Mouse (Mus musculus): Measurements from ENCODE around the gene 4931428F04Rik. TPM values are rescaled to one million over a fixed set of nuclear protein-coding genes. Genes with fewer than 3 reads are reported as not detected.

4931428F04Rik gene
- polyA plus RNA-seq, 1 experiment from 2014 or later: 15.6 TPM

DNA sequence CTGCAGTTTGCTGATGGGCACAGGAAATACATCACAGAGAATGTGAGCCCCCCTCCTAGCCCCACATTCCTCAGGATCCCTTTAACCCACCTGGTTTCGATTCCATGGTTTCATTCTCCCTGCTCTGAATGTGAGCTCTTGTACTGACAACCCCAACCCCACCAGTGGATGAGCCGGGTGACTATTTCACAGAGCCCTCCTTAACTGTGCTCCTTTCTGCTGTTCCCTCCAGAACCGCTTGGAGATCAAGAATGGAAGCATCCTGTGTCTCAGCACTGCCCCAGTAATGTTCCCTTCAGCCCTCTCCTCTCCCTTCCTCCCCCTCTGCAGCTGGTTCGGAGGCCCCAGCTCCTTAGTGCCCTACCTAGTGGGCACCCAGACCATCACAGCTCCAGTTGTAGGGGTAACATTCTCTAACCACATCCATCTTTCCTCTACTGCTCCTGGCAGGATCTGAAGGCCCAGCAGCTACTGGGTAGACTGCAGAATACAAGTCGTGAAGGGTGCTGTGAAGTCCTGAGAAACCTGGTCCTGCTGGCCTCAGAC, 16.6 kb upstream of the 4931428F04Rik start:
- peak overlapping the region; percentile 54 for H3K9ac ChIP-seq (replicated peaks)
- H3K4me3 ChIP-seq (replicated peaks): peak overlapping the region; percentile 38
- WGBS: 37% methylated on average over 5 of the region's 5 CpGs
- peak; percentile 20; the same call in 1 of the 2 replicates for ATAC-seq (ENCODE audit: insufficient number of reproducible peaks, insufficient read depth, low FRiP score, low TSS enrichment, low read depth)
- H3K4me2 ChIP-seq: peak overlapping the region; percentile 74
- no peaks in the 10 kb centered on the region for H3K27me3 ChIP-seq
- no peaks in the 10 kb centered on the region for H3K9me3 ChIP-seq
- H3K36me3 ChIP-seq: peaks cover 82% of the 10 kb centered on the region
- H3K27ac ChIP-seq: peak overlapping the region; percentile 62
- peaks cover 21% of the 10 kb centered on the region for H3K4me1 ChIP-seq (replicated peaks)

DNA sequence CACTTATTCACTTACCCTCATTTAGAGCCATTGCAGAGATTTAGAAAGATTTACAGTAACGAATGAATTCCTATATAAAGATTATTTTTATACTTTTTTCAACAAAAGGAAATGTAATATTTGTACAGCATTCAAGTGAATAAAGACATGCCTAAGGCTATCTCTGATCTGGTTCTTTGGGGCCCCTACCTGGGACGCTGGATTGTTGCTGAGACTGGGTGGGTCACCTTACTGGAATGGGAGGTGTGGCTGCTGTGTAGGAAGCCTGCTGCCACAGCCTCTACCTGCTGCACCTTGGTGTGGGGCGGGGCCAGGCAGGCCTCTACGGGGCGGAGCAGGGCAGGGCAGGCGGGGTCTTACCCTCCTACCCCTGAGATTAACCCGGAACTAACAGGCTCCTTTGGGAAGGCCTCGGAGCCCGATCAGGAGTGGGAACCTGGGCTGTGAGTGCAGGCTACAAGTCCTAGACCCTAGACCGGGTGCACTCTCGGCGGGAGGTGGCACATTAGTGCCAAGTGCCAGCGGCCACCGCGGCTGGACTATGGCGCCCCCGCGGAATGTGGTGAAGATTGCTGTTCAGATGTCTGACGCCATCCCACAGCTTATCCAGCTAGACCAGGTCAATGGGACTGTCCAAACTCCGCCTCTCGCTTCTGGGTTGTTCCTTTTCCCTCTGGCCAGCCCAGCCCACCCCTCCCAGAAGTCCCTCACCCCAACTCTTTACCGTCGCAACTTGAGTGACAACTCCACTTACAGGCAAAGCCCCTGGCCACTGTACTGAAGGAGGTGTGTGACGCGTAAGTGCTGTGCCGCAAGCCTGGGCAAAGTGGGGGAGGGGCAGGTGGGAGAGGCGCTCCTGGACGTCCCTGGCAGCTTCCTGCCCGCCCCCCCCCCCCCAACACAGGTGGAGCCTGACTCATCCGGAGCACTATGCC, 15.8 kb upstream of the 4931428F04Rik start, which contains the start of gene Elmo3:
Gene Elmo3, plus strand, starts transcription at position 391 of the 935 bp plus-strand sequence.
- peak within 1 kb of the TSS; percentile 62 for H3K27ac ChIP-seq
- peaks cover 84% of the 10 kb centered on the region for H3K36me3 ChIP-seq
- peak within 1 kb of the TSS; percentile 54 for H3K9ac ChIP-seq (replicated peaks)
- H3K4me2 ChIP-seq: peak within 1 kb of the TSS; percentile 74
- H3K9me3 ChIP-seq: no peaks in the 10 kb centered on the region
- H3K4me1 ChIP-seq (replicated peaks): peaks cover 21% of the 10 kb centered on the region
- peak within 1 kb of the TSS; percentile 38 for H3K4me3 ChIP-seq (replicated peaks)
- WGBS: 9% methylated on average over 30 of the region's 30 CpGs
- no peaks in the 10 kb centered on the region for H3K27me3 ChIP-seq
- ATAC-seq (ENCODE audit: insufficient number of reproducible peaks, insufficient read depth, low FRiP score, low TSS enrichment, low read depth): peak; percentile 73

DNA sequence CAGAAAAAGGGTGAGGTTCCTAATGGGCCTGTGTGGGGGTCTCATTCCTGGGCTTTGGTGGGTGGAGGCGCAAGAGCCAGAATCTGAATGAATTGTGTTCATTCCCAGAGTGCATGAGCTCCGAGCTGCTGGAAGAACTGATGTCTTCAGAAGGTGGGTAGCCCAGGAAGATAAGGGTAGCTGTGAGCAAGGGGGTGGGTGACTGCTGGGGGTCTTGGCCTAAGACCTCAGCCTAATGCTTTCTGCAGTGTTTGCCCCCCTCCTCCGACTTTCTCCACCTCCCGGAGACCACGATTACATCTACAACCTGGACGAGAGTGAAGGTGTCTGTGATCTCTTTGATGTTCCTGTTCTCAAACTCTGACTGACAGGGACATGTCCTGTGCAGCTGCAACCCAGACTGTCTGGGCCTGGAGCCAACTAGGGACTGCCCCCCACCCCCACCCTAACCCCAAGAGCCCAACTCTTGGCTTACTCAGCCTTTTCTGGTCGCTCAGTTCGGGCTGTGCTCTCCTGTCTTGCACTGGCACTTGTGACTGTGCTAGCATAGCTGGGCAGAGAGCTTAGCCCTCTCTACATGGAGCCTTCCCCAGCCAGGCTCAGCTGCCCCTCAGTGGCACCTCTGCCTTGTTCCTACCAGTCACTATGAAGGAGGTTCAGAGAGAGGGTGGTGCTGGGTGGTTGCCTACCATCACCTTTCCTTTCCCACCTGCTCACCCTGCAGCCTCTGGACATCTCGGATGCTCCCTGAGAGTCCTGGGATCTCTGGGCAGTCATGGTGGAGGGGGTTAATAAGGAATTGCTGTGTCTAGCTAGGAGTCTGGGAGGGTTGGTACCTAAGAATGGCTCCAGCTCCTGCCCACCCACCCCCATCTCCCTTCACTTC, 14.9 kb upstream of the 4931428F04Rik start:
- Histone ChIP-seq H3K4me2 (no peak overlapping the region), H3K27me3 (no peaks in the 10 kb centered on the region), H3K36me3 (peaks cover 84% of the 10 kb centered on the region), H3K9ac (replicated peaks) (no peak overlapping the region), H3K4me1 (replicated peaks) (peaks cover 21% of the 10 kb centered on the region), H3K4me3 (replicated peaks) (no peak overlapping the region), H3K27ac (peak overlapping the region; percentile 56), H3K9me3 (no peaks in the 10 kb centered on the region)
- ATAC-seq (ENCODE audit: insufficient number of reproducible peaks, insufficient read depth, low FRiP score, low TSS enrichment, low read depth): no peak
- 69% methylated on average over 9 of the region's 9 CpGs for WGBS

- Histone ChIP-seq H3K9me3 (no peaks in the 10 kb centered on the region), H3K4me3 (replicated peaks) (no peak overlapping the region), H3K36me3 (peaks cover 83% of the 10 kb centered on the region), H3K27me3 (no peaks in the 10 kb centered on the region), H3K4me2 (no peak overlapping the region), H3K4me1 (replicated peaks) (peaks cover 25% of the 10 kb centered on the region), H3K27ac (no peak overlapping the region), H3K9ac (replicated peaks) (no peak overlapping the region)
- no peak for ATAC-seq (ENCODE audit: insufficient number of reproducible peaks, insufficient read depth, low FRiP score, low TSS enrichment, low read depth)
- 87% methylated on average over 9 of the region's 9 CpGs for WGBS
These were observed 14.2 kb upstream of the 4931428F04Rik start for GRCm38 (mm10) chr8:105303874-105304273.

DNA sequence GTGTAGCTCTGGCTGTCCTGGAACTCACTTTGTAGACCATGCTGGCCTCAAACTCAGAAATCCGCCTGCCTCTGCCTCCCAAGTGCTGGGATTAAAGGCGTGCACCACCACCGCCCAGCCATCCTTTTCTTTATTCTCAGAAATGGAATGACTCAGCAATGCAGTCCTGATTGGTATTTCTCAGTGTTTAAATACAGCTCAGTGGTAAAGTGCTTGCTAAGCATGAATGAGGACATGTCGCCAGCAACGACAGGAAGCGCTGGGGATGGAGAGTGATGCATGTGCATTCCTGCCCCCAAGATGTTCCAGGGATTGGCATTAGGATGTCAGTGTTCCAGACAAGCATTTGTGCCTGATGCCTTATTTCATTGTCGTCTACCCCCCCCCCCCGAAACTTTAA, 13.7 kb upstream of the 4931428F04Rik start:
- H3K4me3 ChIP-seq (replicated peaks): no peak overlapping the region

DNA sequence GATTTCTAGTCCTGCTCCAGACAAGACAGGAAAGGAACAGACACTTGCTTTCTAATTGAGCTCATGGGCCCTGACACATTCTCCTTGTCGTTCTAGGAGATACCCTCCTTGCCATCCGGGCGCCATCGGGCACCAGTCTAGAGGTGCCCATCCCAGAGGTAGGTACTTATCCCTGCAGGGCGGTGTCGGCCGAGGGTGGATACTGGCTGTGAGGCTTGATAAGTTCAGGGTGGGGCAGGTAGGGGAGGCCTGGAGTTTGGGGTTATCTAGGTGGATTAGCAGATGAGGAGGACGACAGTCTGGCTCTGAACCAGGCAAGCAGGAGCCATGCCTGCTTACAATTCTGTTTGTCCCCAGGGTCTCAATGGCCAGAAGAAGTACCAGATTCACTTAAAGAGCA, 10.3 kb upstream of the 4931428F04Rik start:
- Histone ChIP-seq H3K4me2 (no peak overlapping the region), H3K4me1 (replicated peaks) (peaks cover 24% of the 10 kb centered on the region), H3K27me3 (peaks cover 5% of the 10 kb centered on the region; the same call in 1 of the 2 replicates), H3K27ac (no peak overlapping the region), H3K9ac (replicated peaks) (no peak overlapping the region), H3K4me3 (replicated peaks) (no peak overlapping the region), H3K36me3 (peaks cover 65% of the 10 kb centered on the region), H3K9me3 (no peaks in the 10 kb centered on the region)
- ATAC-seq (ENCODE audit: insufficient number of reproducible peaks, insufficient read depth, low FRiP score, low TSS enrichment, low read depth): no peak
- WGBS: 90% methylated on average over 8 of the region's 8 CpGs

More for the DNA sequence above, 13.7 kb upstream of the 4931428F04Rik start:
- Histone ChIP-seq H3K4me1 (replicated peaks) (peaks cover 29% of the 10 kb centered on the region), H3K9ac (replicated peaks) (no peak overlapping the region), H3K36me3 (peaks cover 83% of the 10 kb centered on the region), H3K27me3 (no peaks in the 10 kb centered on the region), H3K4me2 (no peak overlapping the region), H3K27ac (no peak overlapping the region), H3K9me3 (no peaks in the 10 kb centered on the region)
- 88% methylated on average over 8 of the region's 8 CpGs for WGBS
- ATAC-seq (ENCODE audit: insufficient number of reproducible peaks, insufficient read depth, low FRiP score, low TSS enrichment, low read depth): no peak

GRCm38 (mm10) chr8:105298351-105299252, 8.9 kb upstream of the 4931428F04Rik start:
- peaks cover 18% of the 10 kb centered on the region for H3K4me1 ChIP-seq (replicated peaks)
- H3K27ac ChIP-seq: no peak overlapping the region
- H3K4me2 ChIP-seq: peak overlapping the region; percentile 97
- peak overlapping the region; percentile 86 for H3K9ac ChIP-seq (replicated peaks)
- peaks cover 51% of the 10 kb centered on the region for H3K36me3 ChIP-seq
- H3K27me3 ChIP-seq: peaks cover 7% of the 10 kb centered on the region; the same call in 1 of the 2 replicates
- H3K9me3 ChIP-seq: no peaks in the 10 kb centered on the region
- ATAC-seq (ENCODE audit: insufficient number of reproducible peaks, insufficient read depth, low FRiP score, low TSS enrichment, low read depth): no peak
- H3K4me3 ChIP-seq (replicated peaks): peak overlapping the region; percentile 98
- 57% methylated on average over 18 of the region's 18 CpGs for WGBS

DNA sequence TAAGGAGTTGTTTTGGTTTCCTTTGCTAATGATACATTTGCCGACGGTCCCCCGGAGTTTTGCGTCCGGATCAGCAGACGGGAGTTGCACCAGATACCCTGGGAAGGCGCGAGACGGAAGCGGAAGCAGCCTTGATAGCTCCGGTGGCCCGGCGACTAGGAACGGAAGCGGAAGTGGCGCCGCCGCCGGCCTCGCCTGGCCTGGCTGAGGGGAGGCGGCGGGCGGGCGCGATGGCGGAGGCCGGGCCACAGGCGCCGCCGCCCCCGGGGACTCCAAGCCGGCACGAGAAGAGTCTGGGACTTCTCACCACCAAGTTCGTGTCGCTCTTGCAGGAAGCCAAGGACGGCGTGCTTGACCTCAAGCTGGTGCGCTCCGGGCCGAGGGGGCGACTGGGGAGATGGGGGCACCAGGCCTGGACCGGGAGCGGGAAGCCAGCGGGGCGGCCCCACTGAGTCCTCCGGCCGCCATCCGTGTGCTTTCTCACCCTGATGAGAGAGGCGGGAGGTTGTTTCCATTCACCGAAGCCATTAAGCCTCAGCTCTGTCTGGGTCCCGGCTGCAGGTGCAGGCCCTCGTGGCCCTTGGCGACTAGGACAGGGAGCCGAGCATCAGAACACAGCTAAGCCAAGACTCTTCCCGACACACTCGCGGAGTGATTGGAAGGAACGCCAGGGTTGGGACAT, 8.0 kb upstream of the 4931428F04Rik start, which contains the start of gene E2f4:
Gene E2f4, plus strand, starts transcription at position 153 of the 682 bp plus-strand sequence.
- H3K4me1 ChIP-seq (replicated peaks): peaks cover 18% of the 10 kb centered on the region
- H3K4me2 ChIP-seq: peak within 1 kb of the TSS; percentile 97
- H3K27ac ChIP-seq: peak within 1 kb of the TSS; percentile 62
- ATAC-seq (ENCODE audit: insufficient number of reproducible peaks, insufficient read depth, low FRiP score, low TSS enrichment, low read depth): peak; percentile 83
- H3K9ac ChIP-seq (replicated peaks): peak within 1 kb of the TSS; percentile 86
- H3K4me3 ChIP-seq (replicated peaks): peak within 1 kb of the TSS; percentile 98
- H3K27me3 ChIP-seq: peaks cover 14% of the 10 kb centered on the region
- WGBS: under 1% methylated on average over 58 of the region's 58 CpGs
- H3K9me3 ChIP-seq: no peaks in the 10 kb centered on the region
- H3K36me3 ChIP-seq: peaks cover 42% of the 10 kb centered on the region

DNA sequence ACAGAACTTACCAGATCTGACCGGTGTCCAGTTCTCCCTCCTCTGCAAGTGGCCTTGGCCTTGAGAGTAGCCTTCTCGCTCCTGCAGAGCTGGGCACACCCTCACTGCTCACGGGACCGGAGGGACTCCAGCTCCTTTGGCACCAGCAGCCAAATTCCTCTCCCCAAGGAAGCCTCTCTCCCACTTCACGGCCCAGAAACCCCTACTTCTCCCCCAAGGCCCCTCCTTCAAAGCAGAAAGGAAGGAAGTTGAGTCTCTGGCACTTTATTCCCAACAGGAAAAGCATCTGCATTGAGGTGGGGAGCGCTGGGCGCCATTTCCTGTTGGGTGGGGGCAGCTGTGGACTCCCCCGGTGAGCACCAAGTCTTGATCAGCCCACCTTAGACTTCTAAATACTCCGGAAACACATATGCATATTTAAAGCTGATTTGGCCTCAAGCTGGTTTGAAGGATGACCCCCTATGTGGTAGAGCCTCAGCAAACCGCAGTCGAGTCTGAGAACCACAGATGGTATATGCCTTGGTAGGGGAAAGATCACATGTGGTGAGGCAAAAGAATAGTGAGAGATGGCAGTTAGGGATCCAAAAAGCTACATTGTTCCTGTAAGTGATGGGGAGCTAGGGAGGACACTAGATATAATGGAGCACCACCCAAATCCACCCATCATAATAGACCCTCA, 6.4 kb upstream of the 4931428F04Rik start, which contains the start of gene Exoc3l:
Gene Exoc3l, minus strand, starts transcription at position 207 of the 679 bp plus-strand sequence.
- no peak for ATAC-seq (ENCODE audit: insufficient number of reproducible peaks, insufficient read depth, low FRiP score, low TSS enrichment, low read depth)
- Histone ChIP-seq H3K4me1 (replicated peaks) (peaks cover 18% of the 10 kb centered on the region), H3K9me3 (no peaks in the 10 kb centered on the region), H3K27ac (no peak within 1 kb of the TSS), H3K9ac (replicated peaks) (0 out of 2 replicates have a peak within 1 kb of the TSS, but pooled peaks have one; percentile 27), H3K4me3 (replicated peaks) (0 out of 2 replicates have a peak within 1 kb of the TSS, but pooled peaks have one; percentile 7), H3K36me3 (peaks cover 26% of the 10 kb centered on the region), H3K4me2 (peak within 1 kb of the TSS; percentile 97), H3K27me3 (peaks cover 14% of the 10 kb centered on the region)
- WGBS: 55% methylated on average over 11 of the region's 11 CpGs
